Comparison of ENCODE assay signal across 13 mouse cellular contexts in the genomic region with DNA sequence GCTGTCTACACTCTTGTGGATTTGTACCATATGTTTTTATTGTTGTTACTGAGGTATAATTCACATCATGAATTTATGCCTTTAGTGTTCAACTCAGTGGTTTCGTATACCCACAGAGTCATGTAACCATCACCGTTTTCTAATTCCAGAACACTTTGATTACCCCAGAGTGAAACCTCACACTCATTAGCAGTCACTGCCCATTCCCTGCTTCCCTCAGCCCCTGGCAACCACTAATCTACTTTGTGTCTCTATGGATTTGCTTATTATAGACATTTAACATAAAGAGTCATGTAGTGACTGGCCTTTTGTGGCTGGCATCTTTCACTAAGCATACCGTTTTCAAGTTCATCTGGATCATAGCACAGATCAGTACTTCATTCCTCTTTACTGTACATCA.
A peak's percentile ranks its signal among the peaks of the same experiment; 100 is the strongest.
DNase-seq lines count a peak whose midpoint lies in the region; ATAC-seq and TF ChIP-seq lines count a peak whose summit lies in the region.
"Had no signal": no experiment of that assay in that cellular context is flagged by ENCODE, and none has a peak within 500 bp of the region (broad histone marks: within the 10 kb centered on the region; RNA-seq: fewer than 3 reads in every experiment).

No protein-coding gene starts in this region.

- no peak overlapping the region for H3K4me2 ChIP-seq in forebrain, embryonic 14.5 days (ENCODE audit: low read length)
- H3K4me2 ChIP-seq in hindbrain, postnatal 0 days (ENCODE audit: low read depth, low read length): no peak overlapping the region
- H3K4me2 ChIP-seq in neural tube, embryonic 15.5 days: no peak overlapping the region
- H3K4me2 ChIP-seq: liver, embryonic 12.5 days had no signal

- no peaks in the 10 kb centered on the region for H3K27me3 ChIP-seq in forebrain, embryonic 14.5 days (replicated peaks; ENCODE audit: control insufficient read depth, insufficient read depth, low read length)
- H3K27me3 ChIP-seq in hindbrain, postnatal 0 days (ENCODE audit: insufficient read depth, low read length): no peaks in the 10 kb centered on the region
- no peaks in the 10 kb centered on the region for H3K27me3 ChIP-seq in neural tube, embryonic 15.5 days (replicated peaks)
- H3K27me3 ChIP-seq: liver, embryonic 12.5 days had no signal

- no peaks in the 10 kb centered on the region for H3K9me3 ChIP-seq in forebrain, embryonic 14.5 days (replicated peaks; ENCODE audit: control insufficient read depth, low read length)
- H3K9me3 ChIP-seq in hindbrain, postnatal 0 days (ENCODE audit: low read length): no peaks in the 10 kb centered on the region
- 0 out of 2 replicates have a peak, but pooled peaks cover 3% of the 10 kb centered on the region for H3K9me3 ChIP-seq in neural tube, embryonic 15.5 days (replicated peaks)
- H3K9me3 ChIP-seq: liver, embryonic 12.5 days had no signal

- no peak overlapping the region for H3K27ac ChIP-seq in forebrain, embryonic 14.5 days (ENCODE audit: low read depth, low read length)
- peak overlapping the region; percentile 73 for H3K27ac ChIP-seq in hindbrain, postnatal 0 days
- H3K27ac ChIP-seq in neural tube, embryonic 15.5 days (replicated peaks): peak overlapping the region; percentile 34

- peak; percentile 37 for DNase-seq in retina, postnatal 1 day
- no peak for DNase-seq in retina, embryonic 14.5 days (ENCODE audit: low spot score)
- no peak for DNase-seq in forebrain, embryonic 14.5 days (ENCODE audit: low spot score)
- DNase-seq in hindbrain, postnatal 0 days (ENCODE audit: low spot score): no peak
- DNase-seq in thymus, postnatal 0 days (ENCODE audit: low spot score): no peak
- DNase-seq in kidney, postnatal 4 days: no peak
- DNase-seq in layer of hippocampus, postnatal 10 days (ENCODE audit: low spot score in 2 of 2): no peak
- DNase-seq: adrenal gland, postnatal 10 days; gastrocnemius, postnatal 25 days; lung, postnatal 14 days had no signal

- no peak for TF ChIP-seq CTCF in hindbrain, postnatal 0 days (IDR thresholded peaks at IDR 0.05; ENCODE audit: low read depth)

- ATAC-seq in forebrain, embryonic 14.5 days: peak; percentile 45; the same call in 1 of the 2 replicates
- no peak for ATAC-seq in hindbrain, postnatal 0 days
- no peak for ATAC-seq in neural tube, embryonic 15.5 days (ENCODE audit: low FRiP score)
- ATAC-seq: intestine, postnatal 0 days; liver, embryonic 12.5 days had no signal

- peaks cover 8% of the 10 kb centered on the region for H3K36me3 ChIP-seq in forebrain, embryonic 14.5 days (ENCODE audit: control insufficient read depth, insufficient read depth, low read length)
- no peaks in the 10 kb centered on the region for H3K36me3 ChIP-seq in hindbrain, postnatal 0 days (ENCODE audit: insufficient read depth, low read length)
- 0 out of 2 replicates have a peak, but pooled peaks cover 9% of the 10 kb centered on the region for H3K36me3 ChIP-seq in neural tube, embryonic 15.5 days

- H3K4me1 ChIP-seq in forebrain, embryonic 14.5 days (ENCODE audit: control insufficient read depth, insufficient read depth, low read length): peaks cover 41% of the 10 kb centered on the region
- H3K4me1 ChIP-seq in hindbrain, postnatal 0 days (ENCODE audit: insufficient read depth, low read length): peaks cover 27% of the 10 kb centered on the region
- peaks cover 39% of the 10 kb centered on the region for H3K4me1 ChIP-seq in neural tube, embryonic 15.5 days

- no peak overlapping the region for H3K4me3 ChIP-seq in forebrain, embryonic 14.5 days (ENCODE audit: low read depth, low read length)
- H3K4me3 ChIP-seq in hindbrain, postnatal 0 days (ENCODE audit: low read length): no peak overlapping the region
- H3K4me3 ChIP-seq in neural tube, embryonic 15.5 days (replicated peaks): no peak overlapping the region
- H3K4me3 ChIP-seq: liver, embryonic 12.5 days had no signal

- WGBS in forebrain, embryonic 14.5 days: 12% methylated on average over 3 of the region's 3 CpGs
- 24% methylated on average over 3 of the region's 3 CpGs for WGBS in hindbrain, postnatal 0 days
- 35% methylated on average over 3 of the region's 3 CpGs for WGBS in neural tube, embryonic 15.5 days

- H3K9ac ChIP-seq in forebrain, embryonic 14.5 days (ENCODE audit: low read length): no peak overlapping the region
- no peak overlapping the region for H3K9ac ChIP-seq in hindbrain, postnatal 0 days (replicated peaks; ENCODE audit: low read length)
- no peak overlapping the region for H3K9ac ChIP-seq in neural tube, embryonic 15.5 days (replicated peaks)
- H3K9ac ChIP-seq: liver, embryonic 12.5 days had no signal
